Mouse (Mus musculus) testis, adult 2 months (tissue): ENCODE results near the gene Gusb.

Source experiments
- CTCF ChIP-seq: fragments of 200-500 bp; IDR thresholded peaks from 2 replicates; pipeline ENCODE4 v1.5.1; 2012; ENCODE audit warnings: low read depth, mild to moderate bottlenecking, inconsistent platforms, low read length, moderate library complexity; ENCODE audit not compliant: control insufficient read depth, insufficient read depth, insufficient replicate concordance
- POLR2A ChIP-seq: fragments of 200-500 bp; IDR thresholded peaks from 2 replicates; pipeline ENCODE4 v1.6.1; 2012; ENCODE audit warnings: low read depth, mild to moderate bottlenecking, inconsistent platforms, low read length, moderate library complexity; ENCODE audit not compliant: control insufficient read depth

DNA sequence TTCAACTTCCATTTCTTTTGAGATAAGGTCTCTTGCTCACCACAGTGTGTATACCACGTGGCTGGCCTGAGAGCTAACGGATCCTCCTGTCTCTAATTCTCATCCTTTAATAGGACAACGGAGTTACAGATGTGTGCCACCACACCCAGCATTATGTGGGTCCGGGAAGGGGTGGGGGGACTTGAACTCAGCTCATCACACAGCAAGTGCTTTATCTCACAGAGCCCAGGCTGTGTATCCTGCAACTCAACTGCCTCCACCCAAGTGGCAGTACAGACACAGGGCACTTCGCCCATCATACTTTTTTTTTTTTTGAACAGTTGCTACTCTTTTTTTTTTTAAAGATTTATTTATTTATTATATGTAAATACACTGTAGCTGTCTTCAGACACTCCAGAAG is 11.0 kb downstream of the Gusb start:
- TF ChIP-seq CTCF (no peak), POLR2A (no peak)
